Mouse (Mus musculus) hematopoietic stem cell, adult 5-6 weeks (primary cell): ENCODE data around the gene Dnajc28. TPM values are rescaled to one million over a fixed set of nuclear protein-coding genes. Genes with fewer than 3 reads are reported as not detected.
"Not testable (repeated sequence)": the region's sequence is repeated elsewhere in the genome, so short reads cannot be mapped to it uniquely, and the experiment has no call there.

Experiments used
- ATAC-seq, 2 experiments: fragments of 125-278 bp in 1 of 2; replicated peaks in 1 of 2; 2 replicates each; pipeline ENCODE4 v1.8.0; 2016 to 2017; ENCODE audit warnings: inconsistent platforms in 2 of 2, mild to moderate bottlenecking in 2 of 2, moderate number of reproducible peaks in 2 of 2, low read depth in 1 of 2, moderate TSS enrichment in 1 of 2; ENCODE audit not compliant: low FRiP score in 2 of 2, poor library complexity in 2 of 2, severe bottlenecking in 2 of 2, insufficient read depth in 1 of 2, low TSS enrichment in 1 of 2
- total RNA-seq: library from RNA; stranded (forward); fragments of 172-1452, 232-1000 nt; gene quantifications from 2 replicates; pipeline ENCODE4 v1.2.3, GENCODE M21; 2017

The Dnajc28 gene
- total RNA-seq: 8.1 and 10.9 TPM in 2 replicates

- peak; percentile 91 for ATAC-seq
Observed at GRCm38 (mm10) chr16:91618511-91619501, at the start of gene Dnajc28. Dnajc28 (minus strand) TSS chr16:91619026.

DNA sequence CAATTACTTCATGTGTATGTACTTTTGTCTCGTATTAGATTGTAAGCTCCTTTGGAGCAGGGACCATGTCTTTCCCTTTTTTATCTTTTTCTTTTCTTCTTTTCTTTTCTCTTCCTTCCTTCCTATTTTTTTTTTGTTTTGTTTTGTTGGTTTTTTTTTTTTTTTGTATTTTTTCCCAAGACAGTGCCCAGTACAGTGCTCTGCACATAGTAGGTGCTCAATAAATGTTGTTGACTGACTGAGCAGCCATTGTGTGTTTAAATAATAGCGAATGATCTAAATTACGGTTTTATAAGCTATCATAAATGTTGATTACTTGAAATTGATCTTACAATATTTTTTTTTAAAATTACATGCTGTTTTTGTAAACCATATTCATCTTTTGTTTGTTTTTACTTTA is 45.0 kb upstream of the Dnajc28 start:
- ATAC-seq: no peak

DNA sequence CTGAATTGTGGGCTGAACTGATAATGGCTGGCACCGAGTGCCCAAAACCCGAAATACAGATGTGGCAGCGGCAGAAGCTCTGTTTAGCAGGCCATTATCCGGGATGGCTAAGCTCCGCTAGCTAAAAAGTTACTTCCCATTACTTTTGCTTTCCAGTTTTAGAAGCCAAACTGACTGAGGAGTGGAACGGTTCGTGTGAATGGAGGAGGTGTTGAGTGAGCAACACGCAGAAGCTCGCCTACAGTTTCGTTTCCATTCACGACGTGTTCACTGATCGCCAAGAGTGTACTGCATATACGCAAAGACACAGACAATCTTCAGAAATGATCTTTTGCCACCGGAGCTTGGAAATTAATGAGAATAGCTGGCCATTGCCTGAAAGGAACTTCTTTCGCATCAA is 43.5 kb upstream of the Dnajc28 start:
- ATAC-seq: no peak

DNA sequence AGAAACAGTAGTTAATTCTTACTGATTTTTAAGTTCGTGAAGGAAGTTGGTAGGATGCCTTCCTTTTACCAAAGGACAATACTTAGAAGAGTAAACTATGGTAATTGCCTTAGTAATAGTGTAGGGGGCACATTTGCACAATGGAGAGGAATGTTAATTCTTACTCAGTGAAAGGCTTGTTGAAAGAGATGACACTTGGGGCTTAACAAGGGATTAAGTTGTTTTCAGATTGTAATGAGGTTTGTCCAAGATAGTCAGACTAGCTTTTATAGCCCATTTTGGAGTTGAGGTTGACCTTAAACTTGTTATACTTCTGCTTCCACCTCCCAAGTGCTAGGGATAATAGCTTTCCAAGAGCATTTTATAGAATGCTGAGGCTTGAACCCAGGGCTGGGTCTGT is 42.6 kb upstream of the Dnajc28 start:
- ATAC-seq: no peak

DNA sequence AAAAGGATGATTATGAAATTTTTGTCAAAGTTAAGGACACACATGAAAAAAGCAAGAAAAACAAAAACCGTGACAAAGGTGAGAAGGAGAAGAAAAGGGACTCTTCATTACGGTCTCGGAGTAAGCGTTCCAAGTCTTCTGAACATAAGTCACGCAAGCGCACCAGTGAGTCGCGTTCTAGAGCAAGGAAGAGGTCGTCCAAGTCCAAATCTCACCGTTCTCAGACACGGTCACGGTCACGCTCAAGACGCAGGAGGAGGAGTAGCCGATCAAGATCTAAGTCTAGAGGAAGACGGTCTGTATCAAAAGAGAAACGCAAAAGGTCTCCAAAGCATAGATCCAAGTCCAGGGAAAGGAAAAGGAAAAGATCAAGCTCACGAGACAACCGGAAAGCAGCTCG is 41.0 kb upstream of the Dnajc28 start:
- no peak for ATAC-seq

GRCm38 (mm10) chr16:91658471-91658870 is 39.6 kb upstream of the Dnajc28 start:
- 0 out of 4 replicates have a peak, but pooled peaks of 1 of the 2 experiments have one; percentile 27 for ATAC-seq

GRCm38 (mm10) chr16:91657285-91657684 is 38.5 kb upstream of the Dnajc28 start:
- no peak for ATAC-seq

DNA sequence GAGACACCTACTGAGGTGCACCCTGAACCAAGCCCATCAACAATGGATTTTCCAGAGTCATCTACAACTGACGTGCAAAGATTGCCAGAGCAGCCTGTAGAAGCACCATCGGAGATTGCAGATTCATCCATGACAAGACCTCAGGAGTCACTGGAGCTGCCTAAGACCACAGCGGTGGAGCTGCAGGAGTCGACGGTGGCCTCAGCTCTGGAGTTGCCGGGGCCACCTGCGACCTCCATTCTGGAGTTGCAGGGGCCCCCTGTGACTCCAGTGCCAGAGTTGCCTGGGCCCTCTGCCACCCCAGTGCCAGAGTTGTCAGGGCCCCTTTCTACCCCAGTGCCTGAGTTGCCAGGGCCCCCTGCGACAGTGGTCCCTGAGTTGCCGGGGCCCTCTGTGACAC is 36.5 kb upstream of the Dnajc28 start:
- ATAC-seq: no peak

DNA sequence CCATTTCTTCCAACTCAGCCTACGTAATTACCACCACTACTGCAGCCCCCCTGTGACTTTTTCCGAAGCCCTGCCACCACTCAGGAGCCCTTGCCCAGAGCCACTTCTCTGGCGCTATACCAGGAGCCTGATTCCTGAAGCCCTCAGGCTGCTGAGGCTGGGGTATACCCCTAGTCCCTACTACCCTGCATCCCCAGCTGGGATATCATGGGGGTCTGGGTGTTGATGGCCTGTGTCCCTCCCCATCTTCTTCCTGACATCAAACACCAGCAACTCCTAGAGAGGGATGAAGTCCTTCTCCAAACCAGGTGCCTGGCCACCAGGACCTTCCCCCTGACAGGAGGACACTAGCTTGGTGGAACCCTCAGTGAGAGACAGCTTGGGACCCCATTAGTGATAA is 33.4 kb upstream of the Dnajc28 start:
- ATAC-seq: no peak

GRCm38 (mm10) chr16:91649781-91650180 is 31.0 kb upstream of the Dnajc28 start:
- ATAC-seq: no peak

- no peak for ATAC-seq
Observed at GRCm38 (mm10) chr16:91649246-91649645, 30.4 kb upstream of the Dnajc28 start.

- peak in 1 of 2 experiments; percentile 33; a peak in 3 of 4 replicates for ATAC-seq
Observed at GRCm38 (mm10) chr16:91648220-91648550, 29.4 kb upstream of the Dnajc28 start.

- ATAC-seq: peak; percentile 91 to 95
Observed at GRCm38 (mm10) chr16:91647461-91648219, 28.8 kb upstream of the Dnajc28 start, which contains the start of gene Son. Son (plus strand) TSS chr16:91647506.

DNA sequence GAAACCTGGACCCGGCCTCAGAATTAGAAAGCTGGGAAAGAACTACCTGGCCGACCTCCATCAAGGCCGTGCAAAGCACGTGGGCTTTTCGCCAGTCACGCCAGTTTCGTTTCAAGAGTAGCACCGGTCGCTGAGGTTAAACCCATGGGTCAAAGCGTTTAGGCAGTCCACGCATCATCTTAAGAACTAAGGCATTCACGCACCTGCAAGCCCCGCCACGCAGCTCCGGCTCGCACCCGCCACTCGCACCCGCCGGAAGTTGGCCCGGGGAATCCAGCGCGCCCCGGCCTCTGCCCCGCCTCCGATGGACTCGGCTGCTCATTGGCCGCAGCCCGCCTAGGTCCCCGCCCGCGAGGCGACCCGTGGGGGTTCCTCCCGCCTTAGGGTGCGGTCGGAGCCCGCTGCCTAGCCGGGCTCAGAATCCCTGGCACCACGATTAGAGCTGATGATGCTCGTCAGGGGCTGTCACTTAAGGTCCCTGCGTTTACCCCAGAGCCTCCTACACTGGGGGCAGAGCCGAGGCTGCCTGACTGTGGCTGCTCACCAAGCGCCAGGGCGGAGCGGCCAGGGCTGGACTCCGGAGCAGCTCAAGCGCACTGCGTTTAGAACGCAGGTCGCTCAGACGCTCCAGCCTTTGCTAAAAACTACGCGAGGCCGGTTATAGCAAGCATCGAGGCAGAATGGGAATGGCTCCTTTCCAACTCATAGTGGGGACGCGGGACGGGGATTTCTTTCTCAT is 28.0 kb upstream of the Dnajc28 start, which contains the start of gene Gart:
Gart (minus strand) TSS at position 272 of the 739 bp plus-strand sequence.
- ATAC-seq: peak; percentile 70 to 84

- no peak for ATAC-seq
Observed at GRCm38 (mm10) chr16:91645995-91646602, 27.3 kb upstream of the Dnajc28 start.

DNA sequence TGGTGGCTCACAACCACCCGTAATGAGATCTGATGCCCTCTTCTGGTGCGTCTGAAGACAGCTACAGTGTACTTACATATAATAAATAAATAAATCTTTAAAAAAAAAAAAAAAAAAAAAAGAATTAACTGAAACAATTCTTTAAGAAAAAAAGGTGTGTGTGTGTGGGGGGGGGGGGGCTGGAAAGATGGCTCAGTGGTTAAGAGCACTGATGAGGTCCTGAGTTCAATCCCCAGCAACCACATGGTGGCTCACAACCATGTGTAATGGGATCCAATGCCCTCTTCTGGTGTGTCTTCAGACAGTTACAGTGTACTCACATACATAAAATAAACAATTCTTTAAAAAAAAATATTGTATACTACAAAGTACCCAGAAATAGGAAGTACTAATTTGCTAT is 26.6 kb upstream of the Dnajc28 start:
- not testable (repeated sequence) for ATAC-seq

- ATAC-seq: no peak
Observed at GRCm38 (mm10) chr16:91644901-91645300, 26.1 kb upstream of the Dnajc28 start.
